Mouse (Mus musculus): Measurements from ENCODE around the gene Baz1b. TPM values are rescaled to one million over a fixed set of nuclear protein-coding genes. Genes with fewer than 3 reads are reported as not detected.

Gene Baz1b
- polyA plus RNA-seq, 1 experiment = 86.6 TPM

DNA sequence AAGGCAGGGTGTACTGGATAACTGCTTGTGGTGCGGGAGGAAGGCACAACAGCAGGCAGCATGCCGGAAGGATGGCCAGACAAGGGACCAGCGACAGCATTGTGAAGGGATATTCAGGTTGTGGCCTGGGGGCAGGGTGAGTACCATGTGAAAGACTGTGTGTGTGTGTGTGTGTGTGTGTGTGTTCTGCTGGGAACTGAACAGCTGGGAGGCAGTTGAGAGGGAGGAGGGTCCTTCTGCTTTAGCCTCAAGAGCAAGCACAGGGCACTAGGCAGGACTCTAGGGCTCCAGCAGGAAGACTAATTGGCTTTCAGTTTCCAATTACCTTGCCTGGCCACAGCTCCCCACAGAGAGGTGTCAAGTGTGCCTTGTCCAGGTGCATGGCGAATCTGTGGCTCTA is 104.1 kb downstream of the Baz1b start:
- H3K9me3 ChIP-seq (replicated peaks; ENCODE audit: control insufficient read depth, insufficient read depth, low read length, poor library complexity, severe bottlenecking) = no peaks in the 10 kb centered on the region
- H3K4me3 ChIP-seq (ENCODE audit: low read depth, low read length) = no peak overlapping the region
- TF ChIP-seq POLR2A (IDR thresholded peaks at IDR 0.05; ENCODE audit: insufficient read depth, low read length) (no peak), EP300 (IDR thresholded peaks at IDR 0.05; ENCODE audit: insufficient read depth, low read depth, low read length) (0 out of 2 replicates have a peak, but pooled peaks have one; percentile 4), CTCF (IDR thresholded peaks at IDR 0.05; ENCODE audit: low read depth, low read length) (no peak)
- H3K4me1 ChIP-seq (ENCODE audit: control insufficient read depth, insufficient read depth, low read length) = no peaks in the 10 kb centered on the region
- H3K27ac ChIP-seq (ENCODE audit: insufficient read depth, low read length) = no peak overlapping the region
- no peaks in the 10 kb centered on the region for H3K27me3 ChIP-seq (ENCODE audit: control insufficient read depth, insufficient read depth, low read length, poor library complexity, severe bottlenecking)
- no peaks in the 10 kb centered on the region for H3K36me3 ChIP-seq (ENCODE audit: control insufficient read depth, insufficient read depth, low read length, poor library complexity, severe bottlenecking)
- H3K9ac ChIP-seq (ENCODE audit: low read depth, poor library complexity, severe bottlenecking) = no peak overlapping the region

DNA sequence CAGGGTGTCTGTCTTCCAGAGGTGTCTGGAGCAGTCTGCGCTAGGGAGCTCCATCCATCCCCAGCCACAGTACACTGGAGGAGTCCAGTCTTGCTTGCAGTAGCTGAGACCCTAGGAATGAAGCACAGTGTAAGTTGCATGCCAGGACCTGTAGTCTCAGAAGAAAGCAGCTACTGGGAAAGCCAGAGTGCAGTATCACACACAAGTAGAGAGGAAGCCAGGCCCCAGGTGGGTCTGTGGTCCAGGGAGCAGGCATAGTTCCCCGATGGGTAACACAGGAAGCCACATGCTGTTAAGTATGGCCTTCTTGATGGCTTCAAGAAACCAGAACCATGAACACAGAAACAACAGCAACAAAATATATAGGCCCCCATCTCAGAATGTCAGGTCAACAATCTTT is 104.9 kb downstream of the Baz1b start:
- no peaks in the 10 kb centered on the region for H3K27me3 ChIP-seq (ENCODE audit: control insufficient read depth, insufficient read depth, low read length, poor library complexity, severe bottlenecking)
- H3K4me1 ChIP-seq (ENCODE audit: control insufficient read depth, insufficient read depth, low read length) = no peaks in the 10 kb centered on the region
- H3K9ac ChIP-seq (ENCODE audit: low read depth, poor library complexity, severe bottlenecking) = no peak overlapping the region
- H3K9me3 ChIP-seq (replicated peaks; ENCODE audit: control insufficient read depth, insufficient read depth, low read length, poor library complexity, severe bottlenecking) = no peaks in the 10 kb centered on the region
- no peak for TF ChIP-seq CTCF (IDR thresholded peaks at IDR 0.05; ENCODE audit: low read depth, low read length)
- no peak for TF ChIP-seq EP300 (IDR thresholded peaks at IDR 0.05; ENCODE audit: insufficient read depth, low read depth, low read length)
- no peak overlapping the region for H3K27ac ChIP-seq (ENCODE audit: insufficient read depth, low read length)
- H3K36me3 ChIP-seq (ENCODE audit: control insufficient read depth, insufficient read depth, low read length, poor library complexity, severe bottlenecking) = no peaks in the 10 kb centered on the region
- H3K4me3 ChIP-seq (ENCODE audit: low read depth, low read length) = no peak overlapping the region

Other genes starting within 250 kb of the Baz1b start
- gene Cldn4, start 240.3 kb upstream of the Baz1b start, polyA plus RNA-seq (2011; ENCODE audit: insufficient read depth, insufficient read length, low read depth, missing spikeins) = 259 and 279 TPM in 2 replicates
- 22.4 and 26.3 TPM in 2 replicates for gene Cldn3, start 201.1 kb upstream of the Baz1b start, polyA plus RNA-seq (2011; ENCODE audit: insufficient read depth, insufficient read length, low read depth, missing spikeins)
- 45.8 and 48.4 TPM in 2 replicates for gene Abhd11, start 178.1 kb upstream of the Baz1b start, polyA plus RNA-seq (2011; ENCODE audit: insufficient read depth, insufficient read length, low read depth, missing spikeins)
- gene Stx1a, start 163.8 kb upstream of the Baz1b start, polyA plus RNA-seq (2011; ENCODE audit: insufficient read depth, insufficient read length, low read depth, missing spikeins) = 9.3 and 10.5 TPM in 2 replicates
- gene Dnajc30, start 123.1 kb upstream of the Baz1b start, polyA plus RNA-seq (2011; ENCODE audit: insufficient read depth, insufficient read length, low read depth, missing spikeins) = 7.9 and 8.0 TPM in 2 replicates
- 71.1 and 102 TPM in 2 replicates for gene Bud23, start 122.3 kb upstream of the Baz1b start, polyA plus RNA-seq (2011; ENCODE audit: insufficient read depth, insufficient read length, low read depth, missing spikeins)
- 4.2 and 5.7 TPM in 2 replicates for gene Vps37d, start 109.0 kb upstream of the Baz1b start, polyA plus RNA-seq (2011; ENCODE audit: insufficient read depth, insufficient read length, low read depth, missing spikeins)
- 3.8 and 4.6 TPM in 2 replicates for gene Mlxipl, start 97.4 kb upstream of the Baz1b start, polyA plus RNA-seq (2011; ENCODE audit: insufficient read depth, insufficient read length, low read depth, missing spikeins)
- gene Tbl2, start 37.6 kb upstream of the Baz1b start, polyA plus RNA-seq (2011; ENCODE audit: insufficient read depth, insufficient read length, low read depth, missing spikeins) = 28.2 and 32.4 TPM in 2 replicates
- gene Bcl7b, start 19.0 kb upstream of the Baz1b start, polyA plus RNA-seq (2011; ENCODE audit: insufficient read depth, insufficient read length, low read depth, missing spikeins) = 19.5 and 24.0 TPM in 2 replicates
- gene Fzd9, start 64.0 kb downstream of the Baz1b start, polyA plus RNA-seq (2011; ENCODE audit: insufficient read depth, insufficient read length, low read depth, missing spikeins) = 2.8 and 3.0 TPM in 2 replicates
- gene Fkbp6, start 162.8 kb downstream of the Baz1b start, polyA plus RNA-seq (2011; ENCODE audit: insufficient read depth, insufficient read length, low read depth, missing spikeins) = 0.49 and 0.55 TPM in 2 replicates
- not detected in 2 replicates for gene Trim50, start 166.0 kb downstream of the Baz1b start, polyA plus RNA-seq (2011; ENCODE audit: insufficient read depth, insufficient read length, low read depth, missing spikeins)
- 18.8 and 21.8 TPM in 2 replicates for gene Nsun5, start 182.7 kb downstream of the Baz1b start, polyA plus RNA-seq (2011; ENCODE audit: insufficient read depth, insufficient read length, low read depth, missing spikeins)
- gene Pom121, start 207.3 kb downstream of the Baz1b start, polyA plus RNA-seq (2011; ENCODE audit: insufficient read depth, insufficient read length, low read depth, missing spikeins) = 68.9 and 71.8 TPM in 2 replicates